In the genomic region with DNA sequence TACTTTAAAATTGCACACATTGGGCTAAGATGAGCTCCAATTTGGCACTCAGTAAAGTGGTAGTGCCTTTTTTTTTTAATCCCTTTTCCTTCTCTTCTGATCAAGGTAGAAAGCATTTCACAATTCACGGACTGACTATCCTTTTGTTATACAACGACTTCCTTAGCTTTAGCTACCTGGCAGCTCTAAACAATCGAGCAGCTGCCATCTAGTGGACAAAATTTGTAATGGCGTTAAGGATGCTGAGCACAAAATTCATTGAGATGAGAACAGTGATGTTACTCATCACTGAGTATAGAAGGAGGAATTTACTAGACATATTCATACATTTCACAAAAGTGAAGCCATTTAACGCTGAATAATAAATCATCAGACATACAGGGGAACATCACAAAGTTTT, we compare ENCODE assay signal across 8 mouse cellular contexts.
A peak's percentile ranks its signal among the peaks of the same experiment; 100 is the strongest.
DNase-seq lines count a peak whose midpoint lies in the region; TF ChIP-seq lines count a peak whose summit lies in the region.
"Had no signal": no experiment of that assay in that cellular context is flagged by ENCODE, and none has a peak within 500 bp of the region (broad histone marks: within the 10 kb centered on the region; RNA-seq: fewer than 3 reads in every experiment).

No protein-coding gene starts in this region.

- WGBS in large intestine, adult 2 months, result under 1% methylated on average over 5 of the region's 5 CpGs

- no peaks in the 10 kb centered on the region for H3K9me3 ChIP-seq in ES-E14 (ENCODE audit: control insufficient read depth, insufficient read depth, low read depth, low read length)
- H3K9me3 ChIP-seq: stomach, embryonic 15.5 days had no signal

- in situ Hi-C loops in ES-E14 (cut with MboI; ENCODE audit: low sequenced_read_pairs in 2 of 2, unreplicated experiment in 2 of 2), result no loop called here

- H3K27ac ChIP-seq in ES-E14 (ENCODE audit: insufficient read depth, low read depth, low read length, poor library complexity, severe bottlenecking), result no peak overlapping the region
- H3K27ac ChIP-seq: stomach, embryonic 15.5 days had no signal

- DNase-seq in CD4-positive helper T cell, adult 2 months (ENCODE audit: low read depth, low spot score), result peak; percentile 6
- peak; percentile 63 for DNase-seq in ES-E14 (ENCODE audit: low read depth, low spot score)
- DNase-seq in cerebellum, adult 11-12 months, result peak; percentile 37
- DNase-seq in frontal cortex, adult 2 months (ENCODE audit: extremely low spot score in 1 of 2, low spot score in 1 of 2), result peak; percentile 66 to 94
- DNase-seq in large intestine, adult 2 months (ENCODE audit: low read depth, low spot score), result peak; percentile 45
- peak; percentile 24 for DNase-seq in lung, postnatal 25 days (ENCODE audit: low spot score)
- peak; percentile 54 for DNase-seq in right cerebral cortex, postnatal 25 days

- no peaks in the 10 kb centered on the region for H3K4me1 ChIP-seq in ES-E14 (ENCODE audit: control insufficient read depth in 2 of 2, insufficient read depth in 2 of 2, low read length in 2 of 2, poor library complexity in 1 of 2)
- H3K4me1 ChIP-seq: stomach, embryonic 15.5 days had no signal

- H3K4me3 ChIP-seq in ES-E14 (ENCODE audit: insufficient read depth in 1 of 2, low read depth in 1 of 2, low read length in 2 of 2, poor library complexity in 1 of 2, severe bottlenecking in 1 of 2), result no peak overlapping the region
- H3K4me3 ChIP-seq: stomach, embryonic 15.5 days had no signal

- no peaks in the 10 kb centered on the region for H3K36me3 ChIP-seq in ES-E14 (ENCODE audit: control insufficient read depth, insufficient read depth, low read length, poor library complexity, severe bottlenecking)
- H3K36me3 ChIP-seq: stomach, embryonic 15.5 days had no signal

- H3K9ac ChIP-seq in ES-E14 (ENCODE audit: insufficient read depth, low read depth, low read length, poor library complexity, severe bottlenecking), result no peak overlapping the region
- H3K9ac ChIP-seq: stomach, embryonic 15.5 days had no signal

TF ChIP-seq in ES-E14, 5 proteins besides CTCF, POLR2A, EP300 and RAD21:
- TF ChIP-seq HCFC1 (IDR thresholded peaks at IDR 0.05; ENCODE audit: borderline replicate concordance, insufficient read depth, low read length) (no peak), ZNF384 (IDR thresholded peaks at IDR 0.05; ENCODE audit: low read depth, low read length) (no peak), ZC3H11A (IDR thresholded peaks at IDR 0.05; ENCODE audit: borderline replicate concordance, low read depth, low read length) (peak; percentile 59; the same call in 1 of the 2 replicates)

Comparison
In these comparisons a context has a peak if more than half of its experiments do, and no peak if none do; other contexts are left out.
1. DNase-seq: peak in every context shown above with its lines; median percentile 80 in frontal cortex, adult 2 months; 63 in ES-E14; 54 in right cerebral cortex, postnatal 25 days; 45 in large intestine, adult 2 months; 37 in cerebellum, adult 11-12 months; 24 in lung, postnatal 25 days; 6 in CD4-positive helper T cell, adult 2 months.